Comparison of ENCODE assay signal across 8 mouse cellular contexts in genomic region chr10:116473071-116473758, GRCm38 (mm10). TPM values are rescaled to one million over a fixed set of nuclear protein-coding genes. Genes with fewer than 3 reads are reported as not detected.
DNase-seq lines count a peak whose midpoint lies in the region; ATAC-seq and TF ChIP-seq lines count a peak whose summit lies in the region.

No protein-coding gene starts in this region.

- H3K9me3 ChIP-seq in erythroblast, embryonic 14.5 days (ENCODE audit: control insufficient read depth, low read length), result peaks cover 15% of the 10 kb centered on the region
- H3K9me3 ChIP-seq in hindbrain, embryonic 11.5 days (ENCODE audit: control insufficient read depth, low read length), result 0 out of 2 replicates have a peak, but pooled peaks cover 3% of the 10 kb centered on the region
- peaks cover 3% of the 10 kb centered on the region; the same call in 1 of the 2 replicates for H3K9me3 ChIP-seq in limb, embryonic 11.5 days (ENCODE audit: control insufficient read depth, low read length)
- H3K9me3 ChIP-seq in midbrain, embryonic 13.5 days, result no peaks in the 10 kb centered on the region
- H3K9me3 ChIP-seq in stomach, embryonic 16.5 days (replicated peaks; ENCODE audit: control insufficient read depth, low read length), result no peaks in the 10 kb centered on the region; the same call in 1 of the 2 replicates

- peak overlapping the region; percentile 79 for H3K27ac ChIP-seq in hindbrain, embryonic 11.5 days (ENCODE audit: low read depth, low read length)
- peak overlapping the region; percentile 79 for H3K27ac ChIP-seq in limb, embryonic 11.5 days (replicated peaks; ENCODE audit: low read depth, low read length)
- peak overlapping the region; percentile 88 for H3K27ac ChIP-seq in midbrain, embryonic 13.5 days
- no peak overlapping the region for H3K27ac ChIP-seq in stomach, embryonic 16.5 days (ENCODE audit: low read length)

- POLR2A ChIA-PET in Patski (lab: Charles Lee), result no interaction called here

- no peaks in the 10 kb centered on the region for H3K36me3 ChIP-seq in erythroblast, embryonic 14.5 days (ENCODE audit: control insufficient read depth)
- H3K36me3 ChIP-seq in hindbrain, embryonic 11.5 days (ENCODE audit: control insufficient read depth, insufficient read depth, low read length), result no peaks in the 10 kb centered on the region
- H3K36me3 ChIP-seq in limb, embryonic 11.5 days (ENCODE audit: control insufficient read depth, insufficient read depth, low read length), result no peaks in the 10 kb centered on the region
- H3K36me3 ChIP-seq in midbrain, embryonic 13.5 days, result no peaks in the 10 kb centered on the region
- H3K36me3 ChIP-seq in stomach, embryonic 16.5 days (ENCODE audit: control insufficient read depth, insufficient read depth, low read length), result no peaks in the 10 kb centered on the region

- DNase-seq in Patski (ENCODE audit: low read depth, low spot score), result no peak
- peak; percentile 78 for DNase-seq in embryo, embryonic 9.5 days (ENCODE audit: extremely low spot score)
- DNase-seq in hindbrain, embryonic 11.5 days (ENCODE audit: low spot score), result peak; percentile 79
- DNase-seq in limb, embryonic 11.5 days (ENCODE audit: low spot score), result peak; percentile 80

- TF ChIP-seq CTCF in Patski (IDR thresholded peaks at IDR 0.05), result no peak

- H3K4me2 ChIP-seq in hindbrain, embryonic 11.5 days (replicated peaks; ENCODE audit: low read depth, low read length), result peak overlapping the region; percentile 93
- H3K4me2 ChIP-seq in limb, embryonic 11.5 days (ENCODE audit: low read depth, severe bottlenecking), result peak overlapping the region; percentile 72
- peak overlapping the region; percentile 90 for H3K4me2 ChIP-seq in midbrain, embryonic 13.5 days (replicated peaks)
- H3K4me2 ChIP-seq in stomach, embryonic 16.5 days (ENCODE audit: low read depth, low read length), result peak overlapping the region; percentile 96

- peaks cover 10% of the 10 kb centered on the region for H3K4me1 ChIP-seq in erythroblast, embryonic 14.5 days (ENCODE audit: control insufficient read depth)
- H3K4me1 ChIP-seq in hindbrain, embryonic 11.5 days (replicated peaks; ENCODE audit: control insufficient read depth, insufficient read depth, low read length), result no peaks in the 10 kb centered on the region
- 0 out of 2 replicates have a peak, but pooled peaks cover 6% of the 10 kb centered on the region for H3K4me1 ChIP-seq in limb, embryonic 11.5 days (ENCODE audit: control insufficient read depth, insufficient read depth, low read length)
- H3K4me1 ChIP-seq in midbrain, embryonic 13.5 days (replicated peaks), result peaks cover 30% of the 10 kb centered on the region
- H3K4me1 ChIP-seq in stomach, embryonic 16.5 days (ENCODE audit: control insufficient read depth, insufficient read depth, low read length), result peaks cover 6% of the 10 kb centered on the region; the same call in 1 of the 2 replicates

- in situ Hi-C loops in Patski (cut with MboI; ENCODE audit: low pct_unique_long_range_greater_than_20kb), result loop anchor here (5.0 to 10.0 kb wide), 2 partner anchors 141 to 268 kb away; no protein-coding TSS in a partner anchor

- WGBS in hindbrain, embryonic 11.5 days, result 0% methylated on average over 43 of the region's 78 CpGs
- WGBS in limb, embryonic 11.5 days, result under 1% methylated on average over 65 of the region's 78 CpGs
- under 1% methylated on average over 56 of the region's 78 CpGs for WGBS in midbrain, embryonic 13.5 days
- WGBS in stomach, embryonic 16.5 days, result under 1% methylated on average over 59 of the region's 78 CpGs

- H3K4me3 ChIP-seq in erythroblast, embryonic 14.5 days (replicated peaks), result peak overlapping the region; percentile 45
- peak overlapping the region; percentile 66 for H3K4me3 ChIP-seq in hindbrain, embryonic 11.5 days (ENCODE audit: low read depth, low read length)
- H3K4me3 ChIP-seq in limb, embryonic 11.5 days (ENCODE audit: low read depth, low read length), result peak overlapping the region; percentile 79
- H3K4me3 ChIP-seq in midbrain, embryonic 13.5 days (replicated peaks), result peak overlapping the region; percentile 56
- H3K4me3 ChIP-seq in stomach, embryonic 16.5 days (replicated peaks; ENCODE audit: low read length), result peak overlapping the region; percentile 68

- H3K9ac ChIP-seq in hindbrain, embryonic 11.5 days (ENCODE audit: low read depth, low read length), result peak overlapping the region; percentile 89
- peak overlapping the region; percentile 90 for H3K9ac ChIP-seq in limb, embryonic 11.5 days (ENCODE audit: low read length)
- H3K9ac ChIP-seq in midbrain, embryonic 13.5 days (replicated peaks), result peak overlapping the region; percentile 82
- H3K9ac ChIP-seq in stomach, embryonic 16.5 days (ENCODE audit: low read length), result peak overlapping the region; percentile 78

- H3K27me3 ChIP-seq in erythroblast, embryonic 14.5 days (ENCODE audit: control insufficient read depth), result peaks cover 66% of the 10 kb centered on the region
- no peaks in the 10 kb centered on the region for H3K27me3 ChIP-seq in Patski
- no peaks in the 10 kb centered on the region for H3K27me3 ChIP-seq in hindbrain, embryonic 11.5 days (ENCODE audit: control insufficient read depth, insufficient read depth, low read length)
- H3K27me3 ChIP-seq in limb, embryonic 11.5 days (ENCODE audit: control insufficient read depth, insufficient read depth, low read length), result no peaks in the 10 kb centered on the region
- H3K27me3 ChIP-seq in midbrain, embryonic 13.5 days, result 0 out of 2 replicates have a peak, but pooled peaks cover 4% of the 10 kb centered on the region
- no peaks in the 10 kb centered on the region for H3K27me3 ChIP-seq in stomach, embryonic 16.5 days (ENCODE audit: control insufficient read depth, insufficient read depth, low read length)

- CTCF ChIA-PET in Patski (lab: Charles Lee), result interaction anchor here (1.2 to 1.6 kb wide), 3 partner anchors 89 to 374 kb away, joined by 3 read pairs; no protein-coding TSS in a partner anchor

- no peak for ATAC-seq in erythroblast, adult 5-6 weeks (replicated peaks; ENCODE audit: low FRiP score, poor library complexity, severe bottlenecking)
- ATAC-seq in Patski, result peak; percentile 55
- peak; percentile 75 for ATAC-seq in hindbrain, embryonic 11.5 days (ENCODE audit: low FRiP score)
- ATAC-seq in limb, embryonic 11.5 days (ENCODE audit: insufficient number of reproducible peaks, low FRiP score, low TSS enrichment, low read depth), result peak; percentile 64
- peak; percentile 82 for ATAC-seq in midbrain, embryonic 13.5 days
- peak; percentile 71 for ATAC-seq in stomach, embryonic 16.5 days (ENCODE audit: insufficient read depth, low FRiP score)

RNA-seq across cellular contexts. Expression of gene Kcnmb4, which starts 0.5 kb away (rescaled TPM):
- 0.04 TPM in 1 of 2 replicates, not detected in the other for polyA plus RNA-seq in erythroblast, embryonic 14.5 days (2012)
- not detected in 2 replicates for total RNA-seq in erythroblast, adult 5-6 weeks (2015; ENCODE audit: low replicate concordance)
- 1.4 TPM in 1 of 2 replicates, not detected in the other for total RNA-seq in erythroblast, adult 5-6 weeks (2017; ENCODE audit: low replicate concordance)
- polyA plus RNA-seq in Patski (2021), result 2.3 TPM
- polyA plus RNA-seq in hindbrain, embryonic 11.5 days (2014; fragmentation: Nextera tagmentation; extraction: Ambion mirVana), result 13.7 and 17.0 TPM in 2 replicates
- 23.8 and 24.5 TPM in 2 replicates for polyA plus RNA-seq in limb, embryonic 11.5 days (2014; fragmentation: Nextera tagmentation; extraction: Ambion mirVana)
- polyA plus RNA-seq in midbrain, embryonic 13.5 days (2015; fragmentation: Nextera tagmentation; extraction: Ambion mirVana), result 12.9 and 13.1 TPM in 2 replicates
- polyA plus RNA-seq in stomach, embryonic 16.5 days (2015; fragmentation: Nextera tagmentation; extraction: Ambion mirVana), result 3.2 and 4.3 TPM in 2 replicates
